Mouse (Mus musculus): ENCODE data around the gene Adamts1.

DNA sequence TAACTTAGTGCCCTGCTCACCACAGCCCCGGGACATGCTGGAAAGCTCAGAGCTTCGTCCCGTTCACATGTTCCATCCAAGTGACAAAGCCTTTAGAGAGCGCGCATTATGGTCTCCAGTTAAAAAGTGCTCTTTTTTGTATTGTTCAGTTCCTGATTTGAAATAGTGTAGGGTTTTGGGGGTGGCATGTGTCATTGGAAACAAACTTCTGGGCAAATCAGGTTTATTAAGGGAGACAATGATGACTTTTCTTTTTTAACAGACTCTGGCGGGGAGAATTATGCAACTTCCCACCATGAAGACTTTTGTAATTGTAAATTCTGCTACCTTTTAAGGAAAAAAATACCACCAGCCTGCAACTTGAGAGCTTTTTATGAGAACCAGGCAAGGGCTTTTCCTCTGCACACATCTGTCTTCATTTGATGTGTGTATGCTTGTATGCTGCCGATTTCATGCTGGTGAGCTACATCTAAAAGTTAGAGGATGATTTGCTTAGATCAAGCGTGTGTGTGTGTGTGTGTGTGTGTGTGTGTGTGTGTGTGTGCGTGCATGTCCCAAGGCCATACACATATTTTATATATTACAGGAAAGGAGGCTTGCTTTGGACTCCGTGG lies 40.8 kb downstream of the Adamts1 start:
- TF ChIP-seq POLR2A (IDR thresholded peaks at IDR 0.05; ENCODE audit: low read depth, low read length), result no peak
- no peak for TF ChIP-seq CTCF (IDR thresholded peaks at IDR 0.05; ENCODE audit: extremely low read depth, insufficient read length, insufficient replicate concordance, low read depth, low read length)

Data from small intestine, adult 2 months (tissue).